Mouse (Mus musculus) forebrain, embryonic 11.5 days (tissue): ENCODE results near the gene Dhrs1. TPM values are rescaled to one million over a fixed set of nuclear protein-coding genes. Genes with fewer than 3 reads are reported as not detected.
A peak's percentile ranks its signal among the peaks of the same experiment; 100 is the strongest.

Experiments used
- ATAC-seq: fragments of 200-750 bp; cut with Nextera tagmentation; replicated peaks from 2 replicates; pipeline ENCODE4 v1.8.0; 2017; ENCODE audit warnings: moderate TSS enrichment; ENCODE audit not compliant: low FRiP score
- DNase-seq: peaks from one replicate; pipeline ENCODE4 v3.0.0-alpha.2; 2017; ENCODE audit warnings: low spot score
- H3K27ac ChIP-seq: fragments of 300-500 bp; sonication (generic); 2 replicates; pipeline ENCODE4 v1.5.1; 2014; ENCODE audit warnings: low read depth, low read length
- H3K27me3 ChIP-seq: fragments of 300-500 bp; sonication (generic); 2 replicates; pipeline ENCODE4 v1.6.1; 2014; ENCODE audit warnings: mild to moderate bottlenecking, low read length, mixed read lengths; ENCODE audit not compliant: control insufficient read depth, insufficient read depth
- H3K36me3 ChIP-seq: fragments of 300-500 bp; sonication (generic); 2 replicates; pipeline ENCODE4 v1.6.1; 2014; ENCODE audit warnings: mild to moderate bottlenecking, low read length, moderate library complexity, mixed read lengths; ENCODE audit not compliant: control insufficient read depth, insufficient read depth
- H3K4me1 ChIP-seq: fragments of 300-500 bp; sonication (generic); replicated peaks from 2 replicates; pipeline ENCODE4 v1.6.1; 2014; ENCODE audit warnings: low read length, mixed read lengths; ENCODE audit not compliant: control insufficient read depth, insufficient read depth
- H3K4me2 ChIP-seq: fragments of 300-500 bp; sonication (generic); 2 replicates; pipeline ENCODE4 v1.6.1; 2014; ENCODE audit warnings: low read depth, mild to moderate bottlenecking, low read length, moderate library complexity, mixed read lengths; ENCODE audit not compliant: severe bottlenecking
- H3K4me3 ChIP-seq: fragments of 300-500 bp; sonication (generic); 2 replicates; pipeline ENCODE4 v1.5.1; 2014; ENCODE audit warnings: low read depth, low read length
- H3K9ac ChIP-seq: fragments of 300-500 bp; sonication (generic); 2 replicates; pipeline ENCODE4 v1.6.1; 2014; ENCODE audit warnings: low read length
- H3K9me3 ChIP-seq: fragments of 300-500 bp; sonication (generic); 2 replicates; pipeline ENCODE4 v1.6.1; 2016; ENCODE audit warnings: low read length, mixed read lengths; ENCODE audit not compliant: control insufficient read depth
- WGBS: fragments of 180-500 bp; shearing (Covaris S2); extraction: QIAGEN DNeasy Blood & Tissue Kit; methylation state at CpG from one replicate; pipeline ENCODE4 v1.1.7; 2014; 5-methylcytosine and 5-hydroxymethylcytosine counted together
- polyA plus RNA-seq: library from polyadenylated mRNA; unstranded; fragments of >200 nt; fragmentation: Nextera tagmentation; extraction: Ambion mirVana; gene quantifications from 2 replicates; pipeline ENCODE4 v1.2.1, GENCODE M21; 2014

Dhrs1 gene
- polyA plus RNA-seq, 1 experiment from 2014 or later: 63.6 TPM

GRCm38 (mm10) chr14:55782361-55782960 lies 37.0 kb upstream of the Dhrs1 start:
- Histone ChIP-seq H3K4me2 (no peak overlapping the region; the same call in 1 of the 2 replicates), H3K9me3 (no peaks in the 10 kb centered on the region), H3K27me3 (peaks cover 44% of the 10 kb centered on the region), H3K27ac (no peak overlapping the region), H3K36me3 (no peaks in the 10 kb centered on the region), H3K9ac (no peak overlapping the region), H3K4me1 (no peaks in the 10 kb centered on the region; the same call in 1 of the 2 replicates), H3K4me3 (no peak overlapping the region)
- DNase-seq (no peak), ATAC-seq (no peak)
- WGBS: 48% methylated on average over 9 of the region's 9 CpGs

DNA sequence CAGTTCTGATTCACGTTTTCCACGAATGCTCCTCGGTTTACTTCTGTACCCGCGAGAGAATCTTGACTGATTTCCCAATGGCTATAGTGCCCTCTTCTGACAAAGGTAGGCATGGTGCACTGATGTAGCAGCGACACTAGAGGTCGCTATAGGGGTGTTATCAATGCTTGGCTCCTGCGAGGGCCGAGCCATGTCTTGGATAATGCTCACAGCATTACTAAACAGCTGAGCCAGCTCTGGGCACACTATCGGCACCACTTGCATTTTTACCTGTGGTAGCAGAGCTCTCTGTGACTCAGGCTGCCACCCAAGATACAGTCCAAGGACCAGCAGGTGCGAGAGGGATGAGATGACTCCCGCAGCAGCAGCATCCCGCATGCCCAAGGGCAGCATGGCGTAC lies 35.8 kb upstream of the Dhrs1 start:
- ATAC-seq (peak; percentile 39; the same call in 1 of the 2 replicates), DNase-seq (peak; percentile 78)
- Histone ChIP-seq H3K4me2 (peak overlapping the region; percentile 2), H3K4me1 (no peaks in the 10 kb centered on the region; the same call in 1 of the 2 replicates), H3K36me3 (no peaks in the 10 kb centered on the region), H3K27ac (no peak overlapping the region), H3K9me3 (no peaks in the 10 kb centered on the region), H3K9ac (no peak overlapping the region), H3K27me3 (peaks cover 36% of the 10 kb centered on the region), H3K4me3 (no peak overlapping the region)
- 15% methylated on average over 14 of the region's 14 CpGs for WGBS

DNA sequence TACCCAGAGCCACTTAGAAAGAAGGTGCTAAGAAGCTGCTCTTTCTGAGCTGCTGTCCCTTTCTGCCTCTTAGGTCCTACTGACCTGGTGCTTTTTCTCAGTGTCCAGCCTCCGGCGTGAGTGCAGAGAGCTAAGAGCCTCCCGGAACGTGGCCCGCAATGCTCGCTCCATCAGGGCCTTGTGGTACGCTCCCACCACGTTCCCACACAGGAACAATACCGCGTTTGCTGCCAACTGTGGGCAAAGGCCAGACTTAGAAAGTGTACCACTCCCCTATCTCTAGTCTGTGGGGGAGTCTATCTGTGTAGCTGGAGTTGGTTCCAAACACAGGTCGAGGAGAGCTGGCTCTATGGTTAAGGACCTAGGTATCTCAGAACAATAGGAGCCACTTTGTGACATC lies 35.2 kb upstream of the Dhrs1 start:
- no peaks in the 10 kb centered on the region for H3K9me3 ChIP-seq
- ATAC-seq: no peak
- DNase-seq: no peak
- no peak overlapping the region for H3K4me3 ChIP-seq
- no peak overlapping the region for H3K9ac ChIP-seq
- no peaks in the 10 kb centered on the region for H3K36me3 ChIP-seq
- H3K4me1 ChIP-seq: no peaks in the 10 kb centered on the region; the same call in 1 of the 2 replicates
- H3K4me2 ChIP-seq: no peak overlapping the region
- H3K27ac ChIP-seq: no peak overlapping the region
- peaks cover 33% of the 10 kb centered on the region for H3K27me3 ChIP-seq
- 83% methylated on average over 11 of the region's 11 CpGs for WGBS

DNA sequence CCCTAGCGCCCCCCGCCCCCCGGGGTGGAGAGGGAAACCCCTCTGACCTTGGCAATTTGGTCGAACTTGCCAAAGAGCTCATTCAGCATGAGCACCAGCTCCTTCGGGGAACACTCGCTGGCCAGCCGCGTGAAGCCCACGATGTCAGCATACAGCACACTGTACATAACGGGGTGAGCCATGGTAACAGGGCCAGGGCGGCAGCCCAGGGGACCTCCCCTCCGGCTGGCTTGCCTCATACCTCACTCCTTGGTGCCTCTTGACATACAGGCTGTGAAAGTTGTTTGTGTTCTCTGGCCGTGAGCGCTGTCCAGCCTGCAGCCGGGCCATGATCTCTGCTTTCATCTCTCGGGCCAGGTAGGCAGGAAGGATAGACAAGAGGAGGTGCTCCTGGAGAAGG lies 34.2 kb upstream of the Dhrs1 start:
- Histone ChIP-seq H3K4me1 (no peaks in the 10 kb centered on the region; the same call in 1 of the 2 replicates), H3K36me3 (no peaks in the 10 kb centered on the region), H3K9me3 (no peaks in the 10 kb centered on the region), H3K27me3 (peaks cover 27% of the 10 kb centered on the region), H3K27ac (no peak overlapping the region), H3K4me3 (no peak overlapping the region), H3K9ac (no peak overlapping the region), H3K4me2 (no peak overlapping the region)
- DNase-seq: no peak
- 72% methylated on average over 16 of the region's 16 CpGs for WGBS
- ATAC-seq: no peak

- H3K36me3 ChIP-seq: no peaks in the 10 kb centered on the region
- H3K9ac ChIP-seq: no peak overlapping the region
- H3K4me3 ChIP-seq: no peak overlapping the region
- H3K9me3 ChIP-seq: no peaks in the 10 kb centered on the region
- 93% methylated on average over 15 of the region's 15 CpGs for WGBS
- H3K4me1 ChIP-seq: no peaks in the 10 kb centered on the region; the same call in 1 of the 2 replicates
- no peak overlapping the region for H3K27ac ChIP-seq
- DNase-seq (no peak), ATAC-seq (no peak)
- no peak overlapping the region for H3K4me2 ChIP-seq
- H3K27me3 ChIP-seq: peaks cover 17% of the 10 kb centered on the region
These were observed 33.2 kb upstream of the Dhrs1 start for GRCm38 (mm10) chr14:55778686-55779085.

GRCm38 (mm10) chr14:55777806-55778205 lies 32.3 kb upstream of the Dhrs1 start:
- DNase-seq (no peak), ATAC-seq (no peak)
- no peak overlapping the region for H3K4me3 ChIP-seq
- no peak overlapping the region for H3K4me2 ChIP-seq
- no peaks in the 10 kb centered on the region for H3K9me3 ChIP-seq
- H3K4me1 ChIP-seq: no peaks in the 10 kb centered on the region
- WGBS: 92% methylated on average over 11 of the region's 11 CpGs
- peaks cover 10% of the 10 kb centered on the region for H3K27me3 ChIP-seq
- H3K36me3 ChIP-seq: no peaks in the 10 kb centered on the region
- no peak overlapping the region for H3K9ac ChIP-seq
- H3K27ac ChIP-seq: no peak overlapping the region

DNA sequence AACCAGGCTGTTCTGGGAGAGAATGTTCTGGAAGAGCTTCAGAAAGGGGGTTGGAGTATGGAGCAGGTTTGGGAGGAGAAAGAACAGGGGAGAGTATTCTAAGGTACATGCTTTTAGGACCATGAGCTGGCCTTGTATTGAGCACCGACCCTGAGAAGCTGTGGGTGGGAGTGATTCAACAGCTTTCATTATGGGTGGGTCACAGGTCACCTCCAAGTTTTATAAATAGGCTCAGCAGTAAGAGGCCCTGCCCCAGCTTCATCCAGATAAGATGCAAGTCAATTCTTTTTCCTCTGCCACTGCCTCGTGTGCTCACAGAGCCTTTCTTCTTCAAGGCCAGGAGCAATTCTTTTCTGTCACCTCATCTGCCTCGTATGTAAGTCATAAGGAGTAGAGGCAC lies 31.7 kb upstream of the Dhrs1 start:
- ATAC-seq: no peak
- Histone ChIP-seq H3K4me3 (no peak overlapping the region), H3K9me3 (no peaks in the 10 kb centered on the region), H3K36me3 (no peaks in the 10 kb centered on the region), H3K4me1 (no peaks in the 10 kb centered on the region), H3K27ac (no peak overlapping the region), H3K9ac (no peak overlapping the region), H3K4me2 (no peak overlapping the region), H3K27me3 (peaks cover 4% of the 10 kb centered on the region; the same call in 1 of the 2 replicates)
- no peak for DNase-seq
- WGBS: 61% methylated on average over 3 of the region's 3 CpGs

DNA sequence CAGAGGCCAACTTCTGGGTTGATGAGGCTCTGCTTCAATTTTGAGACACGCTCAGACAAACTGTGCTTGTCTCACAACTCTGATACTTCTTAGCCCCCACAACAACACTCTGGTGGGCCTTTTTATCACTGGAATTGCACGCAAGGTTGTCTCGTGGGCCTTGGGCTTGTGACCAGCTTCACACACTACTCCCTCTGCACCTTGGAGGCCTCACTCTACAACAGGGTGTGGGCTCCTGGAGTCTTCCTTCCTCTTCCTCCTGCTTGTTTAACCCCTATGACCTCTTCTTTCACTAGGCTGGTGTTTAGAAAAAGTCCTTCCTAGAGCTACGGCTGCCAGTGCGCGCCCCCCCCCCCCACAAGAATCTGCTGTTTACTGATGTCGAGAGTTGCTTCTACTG lies 31.2 kb upstream of the Dhrs1 start:
- DNase-seq: no peak
- WGBS: 80% methylated on average over 7 of the region's 7 CpGs
- Histone ChIP-seq H3K4me1 (no peaks in the 10 kb centered on the region), H3K4me2 (no peak overlapping the region), H3K9me3 (no peaks in the 10 kb centered on the region), H3K9ac (no peak overlapping the region), H3K27me3 (peaks cover under 1% of the 10 kb centered on the region; the same call in 1 of the 2 replicates), H3K27ac (no peak overlapping the region), H3K4me3 (no peak overlapping the region), H3K36me3 (no peaks in the 10 kb centered on the region)
- no peak for ATAC-seq

DNA sequence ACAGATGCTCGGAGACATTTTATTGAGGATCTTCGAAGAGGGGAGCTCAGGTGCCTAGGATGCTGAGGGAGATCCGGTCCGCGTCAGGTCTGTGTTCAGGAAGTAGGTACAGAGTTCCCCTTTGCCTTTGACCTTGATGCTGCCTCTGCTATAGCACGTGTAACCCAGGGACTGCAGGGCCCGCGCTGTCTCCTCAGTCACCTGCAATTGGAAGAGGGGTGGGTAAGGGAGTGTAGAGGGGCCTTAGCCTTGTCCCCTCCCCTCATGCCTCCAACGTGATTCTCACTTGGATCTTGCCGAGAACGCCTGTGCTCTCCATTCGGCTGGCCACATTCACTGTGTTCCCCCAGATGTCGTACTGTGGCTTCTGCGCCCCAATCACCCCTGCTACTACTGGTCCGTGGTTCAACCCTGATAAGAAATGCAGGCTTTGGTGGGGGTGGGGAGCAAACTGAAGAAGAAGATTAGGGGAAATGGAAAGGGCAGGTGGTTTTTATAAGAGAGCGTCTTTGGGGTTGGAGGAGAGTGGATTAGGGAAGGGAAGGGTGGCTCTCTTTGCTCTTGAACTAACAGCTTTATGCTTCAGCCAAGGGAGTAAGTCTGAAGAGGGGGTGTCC lies 23.7 kb upstream of the Dhrs1 start:
- Histone ChIP-seq H3K4me1 (no peaks in the 10 kb centered on the region; the same call in 1 of the 2 replicates), H3K36me3 (no peaks in the 10 kb centered on the region)
- ATAC-seq: no peak

More for the DNA sequence above, 23.7 kb upstream of the Dhrs1 start:
- 79% methylated on average over 16 of the region's 16 CpGs for WGBS
- Histone ChIP-seq H3K27ac (no peak overlapping the region), H3K27me3 (peaks cover 29% of the 10 kb centered on the region), H3K4me2 (no peak overlapping the region), H3K9me3 (no peaks in the 10 kb centered on the region), H3K4me3 (no peak overlapping the region), H3K9ac (no peak overlapping the region)
- no peak for DNase-seq
